Mouse (Mus musculus) left cerebral cortex, postnatal 10 days (tissue): ENCODE results near the gene Ctdnep1. TPM values are rescaled to one million over a fixed set of nuclear protein-coding genes. Genes with fewer than 3 reads are reported as not detected.

ENCODE experiments used
- DNase-seq, 2 experiments: peaks; one replicate each; pipeline ENCODE4 v3.0.0; 2021 to 2022; ENCODE audit warnings: low spot score in 2 of 2, mixed read lengths in 1 of 2; ENCODE audit errors: extremely low spot score in 1 of 2
- intact Hi-C: fragments of 180-260 bp; cut with DNase I; formaldehyde crosslinking; loops from one replicate; pipeline ENCODE4 v1.15.1; 2025
- total RNA-seq, 2 experiments: library from RNA; stranded (reverse); gene quantifications; 2 replicates each; pipeline ENCODE4 v1.2.3; 2021

Gene Ctdnep1
- total RNA-seq, 2 experiments from 2014 or later, result 104 to 118 TPM

DNA sequence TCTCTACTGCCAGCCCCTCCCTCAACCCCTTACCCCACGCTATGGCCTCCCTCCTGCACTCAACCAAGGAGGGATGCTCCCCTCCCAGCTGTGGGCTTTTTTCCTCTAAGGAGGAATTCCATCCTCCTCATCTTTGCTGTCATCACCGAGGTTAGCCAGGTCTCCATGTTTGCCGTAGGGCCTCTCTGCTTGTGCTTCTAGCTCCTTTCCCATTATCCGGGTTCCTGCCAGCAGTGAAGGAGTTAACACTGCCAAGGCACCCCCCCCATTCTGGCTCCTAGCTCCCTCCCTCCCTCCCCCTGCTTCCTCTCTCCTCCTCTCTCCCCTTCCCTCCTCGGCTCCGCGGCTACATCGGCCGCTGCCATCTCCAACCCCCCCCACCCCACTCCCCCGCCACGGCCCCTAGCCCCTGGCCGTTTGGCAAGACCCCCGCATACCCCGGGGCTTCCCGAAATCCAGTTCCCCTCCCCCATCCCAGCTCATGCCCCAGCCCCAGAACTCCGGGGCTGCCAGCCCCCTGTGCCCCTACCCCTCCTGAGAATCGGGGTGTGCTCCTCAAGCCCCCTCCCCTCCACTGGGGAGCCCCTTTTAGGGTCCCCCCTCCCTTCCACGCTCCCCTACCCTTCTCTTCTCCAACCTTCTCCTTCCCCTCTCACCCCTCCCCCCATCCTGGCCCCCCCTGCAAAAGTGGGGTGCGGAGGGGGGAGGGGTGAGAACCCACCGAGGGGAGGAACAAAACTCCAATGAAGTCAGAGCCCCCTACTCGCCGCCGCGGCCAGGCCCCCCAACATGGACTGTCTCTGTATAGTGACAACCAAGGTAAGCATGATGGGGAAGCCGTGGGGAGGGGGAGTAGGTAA is 37.4 kb downstream of the Ctdnep1 start:
- intact Hi-C loops, result no loop called here
- DNase-seq, result peak; percentile 81 to 85

DNA sequence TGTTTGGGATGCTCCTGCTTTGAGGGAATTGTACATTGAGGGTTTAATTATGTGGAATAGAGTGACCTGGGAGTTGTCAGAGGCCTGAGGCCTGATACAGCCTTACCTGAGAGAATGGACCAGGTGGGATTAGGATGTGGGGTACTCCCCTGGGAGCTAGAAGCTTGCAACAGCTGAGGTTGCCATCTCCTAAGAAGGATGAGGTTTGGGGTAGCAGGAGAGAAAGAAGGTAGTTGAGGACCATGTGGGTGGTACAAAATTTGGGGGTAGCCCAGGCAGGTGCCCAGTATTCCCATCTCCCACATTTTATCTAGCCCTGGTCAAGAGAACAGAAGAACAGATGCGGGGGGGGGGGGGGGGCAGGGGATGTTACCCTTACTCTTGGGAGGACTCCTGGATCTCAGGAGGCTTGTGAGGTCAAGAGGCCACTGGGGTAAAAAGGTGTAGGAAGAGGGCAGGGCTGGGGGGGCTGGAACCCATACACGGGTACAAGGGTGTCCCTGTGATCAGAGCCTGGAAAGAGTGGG is 38.6 kb downstream of the Ctdnep1 start:
- DNase-seq, result no peak
- intact Hi-C loops, result no loop called here

DNA sequence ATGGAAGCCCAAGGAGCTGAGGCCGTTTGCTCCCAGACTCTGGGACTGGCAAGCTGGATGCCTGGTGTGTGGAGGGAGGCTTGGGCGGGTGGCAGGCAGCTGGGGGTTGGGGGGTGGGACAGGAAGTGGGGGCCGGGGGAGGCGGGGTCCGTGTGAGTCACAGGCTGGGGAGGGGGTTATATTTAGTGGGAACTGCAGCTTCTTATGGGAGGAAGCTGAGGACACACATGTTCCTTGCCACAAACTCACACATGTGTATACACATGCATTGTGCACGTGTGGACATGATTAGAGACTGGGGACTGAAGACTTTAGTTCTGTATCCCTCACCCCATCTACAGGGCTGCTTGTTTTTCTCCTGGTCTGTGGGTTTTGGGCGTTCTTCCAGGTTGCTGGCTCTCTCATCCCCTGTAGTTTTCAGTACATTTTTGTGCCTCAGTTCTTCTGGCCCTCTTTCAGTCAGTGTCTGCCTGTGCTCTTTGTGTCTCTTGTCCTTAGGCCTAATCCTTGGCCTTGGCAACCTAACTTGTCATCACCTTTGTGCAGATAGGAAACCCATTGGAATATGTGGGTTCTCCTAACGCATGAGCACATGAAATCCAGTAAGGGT is 39.2 kb downstream of the Ctdnep1 start:
- DNase-seq, result peak in 1 of 2 experiments; percentile 73

DNA sequence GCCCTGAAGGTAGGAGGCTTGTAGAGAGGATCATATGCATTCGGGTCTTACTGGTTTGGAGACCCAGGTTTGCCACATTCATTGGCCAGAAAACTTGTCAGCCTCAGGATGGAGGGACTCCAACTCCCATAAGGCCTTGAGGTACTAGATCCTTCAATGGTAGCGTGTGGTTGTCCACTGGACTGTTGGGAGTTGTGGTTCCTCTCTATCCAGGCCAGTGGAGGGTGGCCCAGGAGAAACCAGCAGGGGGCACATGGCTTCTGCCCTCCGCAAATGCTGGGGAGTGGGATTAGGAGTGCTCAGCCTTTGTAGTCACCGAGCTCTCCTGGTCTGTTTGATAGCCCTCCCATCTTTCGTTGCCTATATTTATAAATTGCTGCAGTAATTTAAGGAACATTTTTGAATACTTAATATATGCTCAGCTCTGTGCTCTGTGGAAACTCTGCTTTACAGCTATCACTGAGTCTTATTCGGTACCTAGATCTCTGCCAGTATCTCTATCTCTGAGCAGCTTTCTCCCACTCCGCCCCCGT is 39.8 kb downstream of the Ctdnep1 start:
- intact Hi-C loops, result no loop called here
- DNase-seq, result peak; percentile 75 to 84

More for the DNA sequence above, 39.2 kb downstream of the Ctdnep1 start:
- intact Hi-C loops, result no loop called here

DNA sequence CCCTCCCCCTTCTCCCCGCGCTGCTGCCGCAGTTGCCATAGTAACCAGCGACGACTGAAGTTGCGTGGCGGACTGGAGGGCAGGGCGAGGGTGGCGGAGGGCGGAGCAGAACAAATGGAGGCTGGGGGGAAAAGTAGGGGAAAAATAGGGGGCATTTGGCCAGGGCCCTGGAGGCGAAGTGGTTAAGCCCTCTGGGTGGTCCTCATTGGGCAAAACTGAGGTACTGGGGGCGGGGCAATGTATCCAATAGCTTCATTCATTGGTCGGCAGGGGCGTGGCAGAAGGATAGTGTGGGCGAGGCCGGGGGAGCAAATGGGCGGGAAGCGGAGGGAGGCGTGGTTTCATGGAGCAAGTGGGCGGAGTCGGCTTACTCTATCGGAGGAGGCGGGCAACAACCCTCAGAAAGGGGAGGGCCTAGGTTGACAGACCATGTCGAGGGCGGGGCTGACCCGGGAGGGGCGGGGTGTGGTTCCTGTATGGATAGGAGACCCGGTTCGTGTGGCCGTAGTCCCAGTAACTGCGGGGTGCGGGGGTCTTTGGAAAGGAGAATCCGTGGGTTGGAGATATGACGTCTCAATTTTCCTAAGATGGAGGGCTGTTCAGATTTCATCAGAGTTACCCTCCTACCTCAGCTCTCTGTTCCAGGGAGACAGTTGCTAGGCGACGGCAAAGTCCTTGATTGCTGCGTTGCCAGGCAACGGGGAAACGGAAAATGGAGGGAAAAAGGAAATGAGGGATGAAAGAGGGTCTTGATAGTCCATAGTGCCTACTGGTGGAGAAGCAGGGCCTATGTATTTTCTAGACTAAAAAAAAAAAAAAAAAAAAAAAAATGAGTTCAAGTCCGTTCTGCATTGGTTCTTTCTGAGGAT is 40.5 kb downstream of the Ctdnep1 start:
- DNase-seq, result peak; percentile 98 to 99
- intact Hi-C loops, result no loop called here

DNA sequence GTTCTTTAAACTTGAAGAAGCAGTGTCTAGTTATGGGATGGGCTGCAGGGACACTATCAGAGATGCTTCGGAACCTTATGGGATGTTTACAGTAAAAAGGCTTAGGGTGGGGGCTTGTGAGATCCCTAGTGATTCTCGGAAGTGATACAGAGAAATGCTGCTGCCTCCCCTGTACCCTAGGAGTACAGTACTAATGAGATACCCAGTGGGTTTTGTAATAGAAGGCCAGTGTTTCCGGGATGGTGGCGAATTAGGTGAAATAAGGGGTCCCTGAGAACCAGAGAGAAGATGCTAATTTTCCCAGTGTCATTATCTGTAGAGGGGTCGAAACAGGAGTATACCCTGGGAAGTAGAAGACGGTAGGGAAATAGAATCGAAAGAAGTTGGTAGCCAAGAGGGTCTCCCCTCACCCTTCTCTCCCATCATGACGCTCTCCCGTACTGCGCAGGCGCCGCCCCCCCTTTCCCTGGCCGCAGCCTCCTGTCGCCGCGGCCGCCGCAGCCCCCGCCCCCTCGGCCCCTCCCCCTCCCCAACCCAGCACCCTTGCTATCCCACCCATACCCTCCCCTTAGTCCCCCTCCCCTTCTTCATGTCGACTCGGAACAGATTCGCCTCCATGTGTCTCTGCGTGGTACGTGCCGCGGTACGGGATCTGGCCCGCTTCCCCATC is 42.7 kb downstream of the Ctdnep1 start:
- intact Hi-C loops, result no loop called here
- DNase-seq, result peak in 1 of 2 experiments; percentile 72

DNA sequence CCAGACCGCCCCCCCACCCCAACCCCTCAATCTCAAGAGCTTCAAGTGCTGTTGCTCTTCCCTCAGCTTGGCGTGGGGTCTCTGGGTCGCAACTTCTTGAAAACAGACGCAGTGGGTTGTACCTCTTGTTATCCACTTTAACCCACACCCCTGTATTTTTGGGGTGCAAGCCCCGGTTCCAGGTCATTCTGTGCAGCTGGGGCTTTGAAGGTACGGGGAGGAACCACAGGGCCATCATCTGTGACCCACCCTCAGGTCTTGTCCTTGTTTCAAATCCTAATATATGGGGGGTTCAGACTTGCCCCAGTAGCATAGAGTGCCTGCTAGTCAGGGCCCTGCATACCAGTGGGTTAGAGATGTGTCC is 43.2 kb downstream of the Ctdnep1 start:
- intact Hi-C loops, result no loop called here
- no peak for DNase-seq

DNA sequence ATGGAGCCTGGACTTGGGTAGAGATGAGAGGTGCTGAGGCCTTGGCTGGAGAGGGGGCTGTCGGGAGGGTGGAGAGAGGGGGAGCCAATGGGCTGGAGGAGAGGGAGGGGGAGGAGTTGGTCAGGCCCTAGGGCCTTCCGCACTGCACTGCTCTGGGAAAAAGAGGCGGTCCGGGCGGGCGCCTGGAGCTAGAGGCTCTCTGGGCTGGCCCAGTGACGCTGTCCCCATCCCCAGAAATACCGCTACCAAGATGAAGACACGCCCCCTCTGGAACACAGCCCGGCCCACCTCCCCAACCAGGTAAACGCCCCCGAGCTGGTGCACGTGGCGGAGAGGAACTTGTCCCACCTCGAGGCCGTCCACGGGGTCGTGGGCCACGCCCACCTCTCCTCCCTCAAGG is 45.7 kb downstream of the Ctdnep1 start:
- peak in 1 of 2 experiments; percentile 83 for DNase-seq
- intact Hi-C loops, result no loop called here

DNA sequence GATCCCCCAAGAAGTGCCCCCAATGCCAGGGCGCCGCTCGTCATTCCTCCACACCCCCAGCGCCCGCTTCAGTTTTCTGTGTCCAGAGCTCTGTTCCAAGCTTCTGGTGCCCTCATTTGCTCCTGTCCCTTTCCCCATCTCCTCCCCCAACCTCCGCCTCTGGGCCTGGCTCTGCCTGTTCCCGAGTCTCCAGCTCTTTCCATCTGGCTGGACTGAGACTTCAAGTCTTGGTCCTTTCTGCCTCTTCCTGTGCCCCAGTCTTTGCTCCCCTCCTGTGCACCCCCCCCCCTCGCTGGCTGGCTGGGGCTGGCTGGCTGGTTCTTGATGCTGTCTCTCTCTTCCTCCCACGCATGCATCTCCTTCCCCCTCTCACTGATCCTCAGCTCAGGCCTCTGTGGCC is 46.4 kb downstream of the Ctdnep1 start:
- intact Hi-C loops, result no loop called here
- DNase-seq, result peak in 1 of 2 experiments; percentile 67

DNA sequence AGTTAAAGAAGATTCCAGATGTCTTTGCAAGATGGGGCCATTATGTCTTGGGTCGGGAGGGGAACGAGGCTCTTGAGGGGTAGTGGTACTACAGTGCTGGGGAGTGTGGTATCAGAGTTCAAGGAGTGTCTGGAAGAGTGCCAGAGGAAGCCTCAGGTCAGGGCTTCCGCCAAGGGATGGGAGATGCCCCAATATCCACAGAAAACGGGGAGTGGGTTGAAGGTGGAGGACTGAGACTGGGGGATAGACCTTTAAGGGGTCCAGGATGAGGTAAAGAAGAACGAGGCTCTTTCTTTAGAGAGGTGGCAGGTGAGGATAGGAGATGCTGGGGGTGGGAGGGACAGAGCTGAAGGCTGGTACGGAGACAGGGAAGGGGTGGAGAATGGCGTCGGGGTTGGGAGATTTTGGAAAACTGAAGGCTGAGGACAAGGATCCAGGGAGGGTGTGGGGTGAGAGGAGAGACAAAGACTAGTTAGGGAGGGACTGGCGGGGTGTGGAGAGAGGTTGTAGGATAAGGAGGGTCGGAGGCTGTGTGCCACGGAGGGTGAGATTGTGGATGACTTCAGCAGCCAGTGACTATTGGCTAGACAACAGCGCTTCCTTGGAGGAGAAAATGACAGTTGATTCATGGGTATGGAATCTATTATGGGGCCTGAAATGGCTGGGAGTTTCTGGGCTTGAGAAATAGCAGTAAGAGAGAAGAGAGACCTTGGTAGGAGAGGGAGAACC is 47.6 kb downstream of the Ctdnep1 start:
- DNase-seq, result no peak
- intact Hi-C loops, result no loop called here

DNA sequence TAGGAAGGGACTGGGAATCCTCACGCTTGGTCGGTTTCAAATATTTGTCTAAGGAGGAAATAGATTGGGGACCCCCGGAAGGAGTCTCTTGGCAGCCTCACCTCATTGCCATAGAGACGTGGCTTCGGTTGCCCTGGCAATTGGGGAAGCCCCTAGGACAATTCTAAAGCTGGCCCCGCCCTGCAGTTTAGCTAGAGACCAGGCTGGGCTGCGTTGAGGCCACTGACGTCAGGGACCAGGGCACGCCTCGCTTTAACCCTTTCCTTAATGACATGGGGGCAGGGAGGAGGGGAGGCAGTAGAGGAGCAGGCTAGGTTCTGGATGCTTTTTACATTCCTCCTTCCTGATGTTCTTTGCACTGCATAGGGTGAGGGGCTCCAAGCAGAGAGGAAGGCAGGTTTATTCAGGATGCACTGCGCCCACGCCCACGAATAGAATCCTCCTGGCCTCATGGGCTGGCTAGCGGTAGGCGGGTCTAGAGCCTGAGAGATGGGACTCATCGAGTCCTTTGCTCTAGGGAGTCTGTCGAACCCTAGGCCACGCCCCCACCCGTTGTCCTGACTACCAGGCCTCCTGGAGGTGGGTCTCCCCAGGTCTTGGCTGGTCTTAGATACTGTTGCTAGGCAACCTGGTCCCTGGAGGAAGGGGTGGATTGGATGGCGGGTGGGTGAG is 48.3 kb downstream of the Ctdnep1 start:
- peak; percentile 92 to 93 for DNase-seq
- intact Hi-C loops, result no loop called here

DNA sequence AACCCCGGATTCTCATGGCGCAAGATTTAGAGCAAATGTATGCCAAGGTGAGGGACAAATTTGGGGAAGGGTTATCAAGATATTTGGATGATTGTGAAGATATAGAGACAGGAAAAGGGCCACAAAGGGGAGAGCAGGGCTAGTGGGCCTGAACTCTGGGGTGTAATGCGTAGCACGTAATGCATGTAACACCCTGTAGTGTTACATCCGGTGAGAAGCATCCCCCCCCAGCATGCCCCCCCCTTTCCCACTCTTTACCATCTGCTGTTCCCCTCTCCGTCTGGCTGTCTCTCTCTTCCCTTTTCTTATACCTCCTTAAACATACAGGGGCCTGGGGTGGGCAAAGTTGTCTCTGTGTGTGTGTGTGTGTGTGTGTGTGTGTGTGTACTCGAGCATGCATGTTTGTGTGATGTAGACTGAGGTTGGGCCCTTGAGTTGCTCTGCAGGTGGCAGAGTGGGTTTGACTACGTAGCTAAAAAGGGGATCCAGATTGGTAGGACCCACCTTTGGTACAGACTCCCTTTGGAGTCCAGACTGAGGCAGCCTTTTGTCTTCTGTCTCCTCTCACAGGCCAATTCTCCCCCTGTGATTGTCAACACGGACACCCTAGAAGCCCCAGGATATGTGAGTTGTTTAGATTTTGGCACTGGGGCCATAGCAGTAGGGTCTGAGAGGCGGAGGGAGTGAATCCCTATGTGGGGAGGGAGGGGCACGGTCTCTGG is 49.0 kb downstream of the Ctdnep1 start:
- intact Hi-C loops, result no loop called here
- DNase-seq, result no peak

DNA sequence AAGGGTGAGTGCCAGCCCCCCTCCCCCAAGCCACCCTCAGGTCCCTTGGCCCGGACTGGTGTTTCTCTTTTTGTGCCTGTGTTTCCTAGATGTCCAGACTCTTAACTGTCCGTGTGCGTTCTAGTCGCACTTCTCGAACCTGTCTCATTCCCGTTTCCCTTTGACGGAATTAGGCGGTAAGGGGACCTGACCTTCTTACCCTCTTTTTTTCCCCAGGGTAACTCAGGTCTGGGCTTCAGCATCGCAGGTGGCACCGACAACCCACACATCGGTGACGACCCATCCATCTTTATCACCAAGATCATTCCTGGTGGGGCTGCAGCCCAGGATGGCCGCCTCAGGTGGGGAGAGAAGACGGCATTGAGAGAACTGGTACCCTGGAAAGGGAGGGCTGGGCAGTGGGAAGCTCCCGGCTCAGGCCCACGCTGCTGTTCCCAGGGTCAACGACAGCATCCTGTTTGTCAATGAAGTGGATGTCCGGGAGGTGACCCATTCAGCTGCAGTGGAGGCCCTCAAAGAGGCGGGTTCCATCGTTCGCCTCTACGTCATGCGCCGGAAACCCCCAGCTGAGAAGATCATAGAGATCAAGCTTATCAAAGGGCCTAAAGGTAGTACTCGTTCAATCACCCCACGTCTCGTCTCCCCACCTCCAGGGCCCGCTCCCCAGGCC is 49.8 kb downstream of the Ctdnep1 start:
- DNase-seq, result no peak

DNA sequence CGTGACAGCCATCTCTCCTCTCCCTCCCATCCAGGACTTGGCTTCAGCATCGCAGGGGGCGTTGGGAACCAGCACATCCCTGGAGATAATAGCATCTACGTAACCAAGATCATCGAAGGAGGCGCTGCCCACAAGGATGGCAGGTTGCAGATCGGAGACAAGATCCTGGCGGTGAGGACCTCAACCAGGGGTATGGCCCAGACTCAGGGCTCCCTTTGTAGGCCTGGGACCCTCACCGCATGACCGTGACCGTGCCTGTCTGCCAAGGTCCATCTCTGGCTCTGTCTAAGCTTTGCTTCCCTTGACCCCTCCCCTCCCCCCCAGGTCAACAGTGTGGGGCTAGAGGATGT is 50.3 kb downstream of the Ctdnep1 start:
- no peak for DNase-seq
- intact Hi-C loops, result no loop called here

More for the DNA sequence above, 49.8 kb downstream of the Ctdnep1 start:
- intact Hi-C loops, result no loop called here

DNA sequence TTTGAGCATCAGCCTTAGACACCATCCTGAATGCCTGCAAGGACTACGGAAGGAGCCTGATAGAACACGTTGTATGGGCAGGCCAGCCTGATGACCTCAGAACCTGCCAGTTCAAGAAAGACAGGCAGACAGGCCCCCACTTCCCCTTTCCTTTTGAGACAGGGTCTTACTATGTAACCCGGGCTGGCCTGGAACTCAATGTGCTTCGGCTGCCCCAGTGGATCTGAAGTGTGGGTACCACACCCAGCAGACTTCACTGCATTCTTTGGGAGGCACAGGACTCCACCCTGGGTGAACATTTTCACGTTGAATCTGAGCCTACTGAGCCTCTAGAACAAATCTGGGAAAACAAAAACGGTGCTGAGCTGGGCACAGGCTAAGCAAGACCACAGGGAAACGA is 57.2 kb downstream of the Ctdnep1 start:
- no peak for DNase-seq
- intact Hi-C loops, result no loop called here

DNA sequence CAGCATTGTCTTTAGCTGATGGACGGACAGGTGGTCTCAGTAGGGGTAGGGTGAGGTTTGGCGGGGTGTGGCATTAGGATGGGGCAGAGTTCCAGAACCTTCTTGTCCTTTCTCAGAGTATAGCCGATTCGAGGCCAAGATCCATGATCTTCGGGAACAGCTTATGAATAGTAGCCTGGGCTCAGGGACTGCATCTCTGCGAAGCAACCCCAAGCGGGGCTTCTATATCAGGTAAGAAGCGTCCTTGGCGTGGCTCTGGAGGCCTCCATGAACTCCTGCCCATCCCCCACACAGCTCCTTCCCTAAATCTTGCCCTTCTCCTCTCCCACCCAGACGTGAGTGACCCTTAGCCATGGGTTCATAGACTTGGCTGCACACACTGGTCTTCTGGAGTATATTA is 58.7 kb downstream of the Ctdnep1 start:
- no peak for DNase-seq
- intact Hi-C loops, result no loop called here
